Mouse (Mus musculus) limb, embryonic 14.5 days (tissue): ENCODE measurements at regions not wholly inside any gene's neighbourhood (a gene's known extent, or its start where the extent isn't known, plus 50 kb on each side); places are given as distances from the start of the nearest gene placed in this dataset.

ENCODE experiments used
- ATAC-seq: fragments of 200-750 bp; cut with Nextera tagmentation; 2 replicates; pipeline ENCODE4 v1.8.0; 2017; ENCODE audit warnings: low read depth, moderate number of reproducible peaks, moderate TSS enrichment; ENCODE audit not compliant: low FRiP score
- DNase-seq: peaks from one replicate; pipeline ENCODE4 v3.0.0-alpha.2; 2015; ENCODE audit warnings: low spot score
- H3K27ac ChIP-seq: fragments of 300-500 bp; sonication (generic); replicated peaks from 2 replicates; pipeline ENCODE4 v1.5.1; 2014; ENCODE audit warnings: low read depth, mild to moderate bottlenecking, low read length, moderate library complexity, mixed read lengths
- H3K27me3 ChIP-seq: fragments of 300-500 bp; sonication (generic); 2 replicates; pipeline ENCODE4 v1.6.1; 2014; ENCODE audit warnings: low read length, mixed read lengths; ENCODE audit not compliant: control insufficient read depth, insufficient read depth
- H3K36me3 ChIP-seq: fragments of 300-500 bp; sonication (generic); 2 replicates; pipeline ENCODE4 v1.6.1; 2014; ENCODE audit warnings: mild to moderate bottlenecking, low read length, moderate library complexity, mixed read lengths; ENCODE audit not compliant: control insufficient read depth, insufficient read depth
- H3K4me1 ChIP-seq: fragments of 300-500 bp; sonication (generic); 2 replicates; pipeline ENCODE4 v1.6.1; 2014; ENCODE audit warnings: antibody characterized with exemption, low read length, mixed read lengths; ENCODE audit not compliant: control insufficient read depth, insufficient read depth
- H3K4me2 ChIP-seq: fragments of 300-500 bp; sonication (generic); replicated peaks from 2 replicates; pipeline ENCODE4 v1.6.1; 2014; ENCODE audit warnings: low read depth, mild to moderate bottlenecking, low read length, moderate library complexity; ENCODE audit not compliant: severe bottlenecking
- H3K4me3 ChIP-seq: fragments of 300-500 bp; sonication (generic); replicated peaks from 2 replicates; pipeline ENCODE4 v1.5.1; 2014; ENCODE audit warnings: low read length
- H3K9ac ChIP-seq: fragments of 300-500 bp; sonication (generic); 2 replicates; pipeline ENCODE4 v1.6.1; 2014; ENCODE audit warnings: mild to moderate bottlenecking, low read depth, low read length, moderate library complexity; ENCODE audit not compliant: severe bottlenecking
- H3K9me3 ChIP-seq: fragments of 300-500 bp; sonication (generic); 2 replicates; pipeline ENCODE4 v1.6.1; 2016; ENCODE audit warnings: low read length; ENCODE audit not compliant: control insufficient read depth
- POLR2A ChIP-seq: fragments of 200-500 bp; IDR thresholded peaks from 2 replicates; pipeline ENCODE4 v1.8.0; 2012; ENCODE audit warnings: inconsistent platforms, mild to moderate bottlenecking, moderate library complexity, borderline replicate concordance; ENCODE audit not compliant: insufficient read depth, insufficient read length; ENCODE audit errors: extremely low read depth
- WGBS: fragments of 180-500 bp; shearing (Covaris S2); extraction: QIAGEN DNeasy Blood & Tissue Kit; methylation state at CpG from one replicate; pipeline ENCODE4 v1.1.7; 2014; 5-methylcytosine and 5-hydroxymethylcytosine counted together

DNA sequence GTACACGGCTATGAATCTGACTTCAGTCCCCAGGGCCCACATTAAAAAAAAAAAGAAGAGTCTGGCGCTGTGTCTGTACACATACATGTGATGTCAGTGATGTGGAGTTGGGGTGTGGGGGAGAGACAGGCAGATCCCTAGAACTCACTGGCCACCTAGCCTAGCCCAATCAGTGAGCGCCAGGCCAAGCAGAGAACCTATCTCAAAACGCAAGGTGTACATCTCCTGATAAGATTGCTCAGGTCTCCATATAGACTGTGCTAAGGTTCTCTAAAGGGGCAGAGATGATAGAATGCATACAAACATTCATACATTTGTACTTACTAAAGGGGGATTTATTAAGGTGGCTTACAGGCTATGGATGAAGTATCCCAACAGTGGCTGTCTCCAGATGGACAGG, 225.5 kb upstream of the Hs6st1 start:
- WGBS: 93% methylated on average over 4 of the region's 4 CpGs
- DNase-seq: no peak
- Histone ChIP-seq H3K9me3 (no peaks in the 10 kb centered on the region), H3K4me3 (no peak overlapping the region), H3K36me3 (no peaks in the 10 kb centered on the region), H3K9ac (no peak overlapping the region), H3K4me1 (no peaks in the 10 kb centered on the region), H3K4me2 (no peak overlapping the region), H3K27me3 (no peaks in the 10 kb centered on the region), H3K27ac (no peak overlapping the region)
- TF ChIP-seq POLR2A: no peak
- ATAC-seq: no peak

DNA sequence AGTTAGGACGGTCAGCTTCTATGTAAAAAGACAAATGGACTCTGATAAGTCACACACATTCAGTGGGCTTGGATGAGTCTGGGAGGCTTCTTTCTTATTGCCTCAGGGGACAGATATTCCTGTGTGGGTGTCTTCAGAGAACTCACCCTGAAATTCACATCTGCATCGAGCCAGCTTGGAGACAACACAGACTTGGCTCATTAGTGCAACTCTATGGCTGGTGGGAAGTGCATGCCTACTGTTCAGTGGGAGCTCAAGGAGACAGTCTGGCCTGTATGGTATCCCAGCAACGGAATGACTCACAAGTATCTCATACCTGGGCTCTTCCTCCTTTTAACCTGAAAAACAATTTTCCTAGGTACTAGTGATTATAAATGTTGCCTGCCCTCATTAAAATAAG, 224.6 kb upstream of the Hs6st1 start:
- Histone ChIP-seq H3K9me3 (no peaks in the 10 kb centered on the region), H3K27me3 (no peaks in the 10 kb centered on the region), H3K27ac (no peak overlapping the region), H3K4me3 (no peak overlapping the region), H3K4me2 (no peak overlapping the region), H3K4me1 (no peaks in the 10 kb centered on the region), H3K36me3 (no peaks in the 10 kb centered on the region), H3K9ac (no peak overlapping the region)
- no peak for DNase-seq
- no peak for ATAC-seq
- no peak for TF ChIP-seq POLR2A
- 75% methylated on average over 3 of the region's 3 CpGs for WGBS

DNA sequence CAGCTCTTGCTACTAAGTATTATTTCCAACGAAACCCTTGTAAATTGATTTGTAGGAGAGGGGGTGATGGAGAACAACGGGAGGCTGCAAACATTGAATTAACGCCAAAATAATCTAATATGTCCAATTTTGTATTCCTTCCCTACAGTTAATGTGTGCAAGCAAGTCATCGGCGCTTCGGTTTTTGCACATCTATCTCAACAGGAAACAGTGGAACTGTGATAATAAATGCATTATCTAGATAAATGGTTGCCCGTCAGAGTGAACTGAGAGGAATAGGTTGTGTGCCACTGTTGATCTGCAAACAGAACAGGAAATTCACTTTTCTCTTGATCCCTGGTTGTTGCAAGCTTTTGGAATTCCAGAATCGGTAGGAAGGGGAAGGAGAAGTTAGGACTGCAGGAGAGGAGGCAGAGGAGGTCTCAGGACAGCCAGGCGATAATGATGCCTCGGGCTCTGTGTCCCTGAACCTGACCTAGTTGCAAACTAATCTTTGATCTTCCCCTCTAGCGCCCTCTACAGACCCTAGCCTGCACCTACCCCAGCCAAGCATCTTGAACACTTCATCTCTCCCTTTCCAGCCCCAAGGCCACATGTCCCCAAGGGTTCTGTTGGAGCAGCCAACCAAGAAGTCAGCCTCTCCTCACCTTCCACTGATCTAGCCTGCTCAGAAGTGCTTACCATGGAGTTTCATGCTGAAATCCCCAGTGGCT, 221.8 kb upstream of the Hs6st1 start:
- 64% methylated on average over 11 of the region's 11 CpGs for WGBS
- Histone ChIP-seq H3K27me3 (no peaks in the 10 kb centered on the region), H3K4me2 (no peak overlapping the region), H3K27ac (no peak overlapping the region), H3K4me3 (no peak overlapping the region), H3K9ac (no peak overlapping the region), H3K9me3 (no peaks in the 10 kb centered on the region), H3K4me1 (no peaks in the 10 kb centered on the region), H3K36me3 (no peaks in the 10 kb centered on the region)
- DNase-seq (no peak), ATAC-seq (no peak)
- TF ChIP-seq POLR2A: no peak

DNA sequence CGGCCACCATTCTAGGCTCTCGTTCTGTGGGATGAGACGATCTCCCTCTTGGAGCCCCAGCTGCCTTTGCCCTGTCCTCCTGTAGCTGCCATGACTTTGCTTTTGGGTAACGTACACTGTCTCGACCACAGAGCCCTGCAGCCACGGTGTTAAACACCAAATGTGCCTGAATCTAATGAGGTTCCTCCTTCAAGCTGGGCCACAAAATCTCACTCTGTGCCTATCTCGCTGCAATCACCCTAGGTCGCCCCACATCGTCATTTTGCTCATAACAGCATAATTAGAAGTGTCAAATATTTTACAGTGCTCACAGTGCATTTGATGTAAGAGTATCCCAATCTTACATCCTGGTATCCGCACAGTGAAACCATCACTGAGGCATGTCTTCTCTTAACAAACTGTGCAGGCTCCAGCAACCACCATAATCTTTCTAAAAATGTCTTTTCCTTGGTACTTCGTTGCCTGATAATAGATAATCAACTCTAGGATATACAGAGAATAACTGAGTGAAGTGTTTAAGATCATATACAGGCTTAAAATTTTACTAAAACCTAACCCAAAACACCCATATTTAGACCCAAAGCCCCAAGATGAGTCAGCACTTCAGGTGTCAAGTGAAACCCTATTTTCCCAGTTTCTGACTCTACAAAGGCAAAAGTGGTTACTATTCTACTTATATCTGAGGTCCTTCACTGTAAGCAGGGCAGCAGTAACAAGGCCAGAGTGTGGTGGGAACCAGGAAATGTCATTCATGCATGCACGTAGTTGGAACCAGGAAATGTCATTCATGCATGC, 219.8 kb upstream of the Hs6st1 start:
- no peak for TF ChIP-seq POLR2A
- DNase-seq: no peak
- WGBS: 80% methylated on average over 12 of the region's 12 CpGs

DNA sequence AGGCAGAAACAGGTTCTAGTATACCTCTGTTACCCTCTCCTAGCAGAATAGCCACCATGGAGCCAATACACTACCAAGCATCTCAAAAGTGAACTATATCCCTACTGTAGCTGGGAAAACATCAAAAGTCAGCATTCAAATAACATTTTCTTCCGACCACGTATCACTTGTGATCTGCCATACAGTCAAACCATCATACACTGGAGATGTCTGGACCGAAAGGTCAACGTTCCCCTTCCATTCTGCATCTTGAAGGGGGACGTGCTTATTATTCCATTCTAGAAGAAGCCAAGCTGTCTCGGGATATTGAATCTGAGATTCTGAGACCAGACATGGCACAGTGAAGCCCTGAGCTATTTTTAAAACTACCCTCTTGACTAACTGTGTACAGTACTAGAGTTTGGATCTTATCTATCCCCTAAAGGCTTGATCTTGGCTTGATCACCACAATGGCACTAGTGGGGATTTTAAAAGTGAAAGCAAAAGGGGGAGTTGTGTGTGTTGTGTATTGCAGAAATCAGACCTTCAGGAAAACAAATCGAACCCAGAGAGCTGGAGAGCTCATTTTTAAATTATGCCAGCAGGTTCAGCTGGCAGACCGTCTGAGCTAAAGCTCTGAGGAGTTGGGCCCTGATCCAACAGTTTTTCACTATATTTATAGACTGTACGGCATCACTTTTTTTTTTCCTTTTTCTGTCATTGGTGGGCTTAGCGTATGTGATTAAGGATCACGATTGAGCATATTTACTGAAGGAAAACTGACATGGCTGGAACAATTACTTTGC, 218.6 kb upstream of the Hs6st1 start:
- H3K4me1 ChIP-seq: no peaks in the 10 kb centered on the region
- no peak overlapping the region for H3K4me2 ChIP-seq
- no peak overlapping the region for H3K9ac ChIP-seq
- H3K9me3 ChIP-seq: no peaks in the 10 kb centered on the region
- whole genome bisulfite sequencing: 81% methylated on average over 11 of the region's 11 CpGs
- DNase-seq (no peak), ATAC-seq (no peak)
- no peak overlapping the region for H3K4me3 ChIP-seq
- no peaks in the 10 kb centered on the region for H3K36me3 ChIP-seq
- no peak overlapping the region for H3K27ac ChIP-seq
- no peaks in the 10 kb centered on the region for H3K27me3 ChIP-seq
- TF ChIP-seq POLR2A: no peak

More for the DNA sequence above, 219.8 kb upstream of the Hs6st1 start:
- no peaks in the 10 kb centered on the region for H3K36me3 ChIP-seq
- no peak overlapping the region for H3K27ac ChIP-seq
- H3K9me3 ChIP-seq: no peaks in the 10 kb centered on the region
- no peaks in the 10 kb centered on the region for H3K27me3 ChIP-seq
- H3K4me2 ChIP-seq: no peak overlapping the region
- H3K4me3 ChIP-seq: no peak overlapping the region
- no peak overlapping the region for H3K9ac ChIP-seq
- no peak for ATAC-seq
- H3K4me1 ChIP-seq: no peaks in the 10 kb centered on the region
